Mouse (Mus musculus) embryonic fibroblast, embryonic 13.5 days (primary cell): ENCODE results near the gene Rgs12.

Source experiments
- CTCF ChIP-seq: IDR thresholded peaks from 2 replicates; pipeline ENCODE4 v1.5.1; 2011; ENCODE audit warnings: mild to moderate bottlenecking, control low read depth, low read length, moderate library complexity, borderline replicate concordance; ENCODE audit not compliant: insufficient read depth
- POLR2A ChIP-seq: IDR thresholded peaks from 2 replicates; pipeline ENCODE4 v1.6.1; 2011; ENCODE audit warnings: low read depth, mild to moderate bottlenecking, control low read depth, low read length, moderate library complexity

GRCm38 (mm10) chr5:35024975-35025374 lies 75.7 kb downstream of the Rgs12 start:
- peak; percentile 50; the same call in 1 of the 2 replicates for TF ChIP-seq CTCF
- no peak for TF ChIP-seq POLR2A
